Mouse (Mus musculus): ENCODE measurements around the gene Mfap4. TPM values are rescaled to one million over a fixed set of nuclear protein-coding genes. Genes with fewer than 3 reads are reported as not detected.
A peak's percentile ranks its signal among the peaks of the same experiment; 100 is the strongest.

Mfap4 gene
- polyA plus RNA-seq, 1 experiment from 2014 or later = 60.5 TPM

- Histone ChIP-seq H3K9me3 (no peaks in the 10 kb centered on the region), H3K9ac (no peak overlapping the region), H3K4me1 (replicated peaks) (no peaks in the 10 kb centered on the region), H3K4me3 (no peak overlapping the region), H3K27ac (no peak overlapping the region), H3K27me3 (no peaks in the 10 kb centered on the region), H3K4me2 (no peak overlapping the region), H3K36me3 (no peaks in the 10 kb centered on the region)
- no peak for ATAC-seq (ENCODE audit: low FRiP score)
- WGBS = 77% methylated on average over 4 of the region's 4 CpGs
Observed at GRCm38 (mm10) chr11:61468534-61468933, 16.7 kb upstream of the Mfap4 start.

- H3K4me1 ChIP-seq (replicated peaks) = no peaks in the 10 kb centered on the region
- no peaks in the 10 kb centered on the region for H3K27me3 ChIP-seq
- no peak for ATAC-seq (ENCODE audit: low FRiP score)
- no peaks in the 10 kb centered on the region for H3K36me3 ChIP-seq
- H3K4me3 ChIP-seq = no peak overlapping the region
- no peak overlapping the region for H3K4me2 ChIP-seq
- H3K9me3 ChIP-seq = no peaks in the 10 kb centered on the region
- 80% methylated on average over 7 of the region's 7 CpGs for WGBS
- no peak overlapping the region for H3K9ac ChIP-seq
- no peak overlapping the region for H3K27ac ChIP-seq
Observed at GRCm38 (mm10) chr11:61469317-61469917, 15.8 kb upstream of the Mfap4 start.

GRCm38 (mm10) chr11:61470880-61471279 lies 14.4 kb upstream of the Mfap4 start:
- Histone ChIP-seq H3K4me1 (replicated peaks) (no peaks in the 10 kb centered on the region), H3K27me3 (no peaks in the 10 kb centered on the region)

GRCm38 (mm10) chr11:61473630-61474029 lies 11.6 kb upstream of the Mfap4 start:
- 0 out of 2 replicates have a peak overlapping the region, but pooled peaks have one; percentile 24 for H3K9ac ChIP-seq
- H3K9me3 ChIP-seq = no peaks in the 10 kb centered on the region
- H3K4me2 ChIP-seq = no peak overlapping the region
- H3K4me1 ChIP-seq (replicated peaks) = peaks cover 14% of the 10 kb centered on the region
- no peak overlapping the region for H3K27ac ChIP-seq
- H3K4me3 ChIP-seq = no peak overlapping the region
- no peak for ATAC-seq (ENCODE audit: low FRiP score)
- H3K27me3 ChIP-seq = no peaks in the 10 kb centered on the region
- 74% methylated on average over 4 of the region's 4 CpGs for WGBS
- no peaks in the 10 kb centered on the region for H3K36me3 ChIP-seq

More at GRCm38 (mm10) chr11:61470880-61471279, 14.4 kb upstream of the Mfap4 start:
- no peak overlapping the region for H3K4me3 ChIP-seq
- H3K9ac ChIP-seq = no peak overlapping the region
- H3K27ac ChIP-seq = no peak overlapping the region
- no peak overlapping the region for H3K4me2 ChIP-seq
- H3K36me3 ChIP-seq = no peaks in the 10 kb centered on the region
- no peaks in the 10 kb centered on the region for H3K9me3 ChIP-seq
- ATAC-seq (ENCODE audit: low FRiP score) = no peak

- H3K27ac ChIP-seq = peak overlapping the region; percentile 30; the same call in 1 of the 2 replicates
- H3K4me1 ChIP-seq (replicated peaks) = peaks cover 16% of the 10 kb centered on the region
- WGBS = 55% methylated on average over 12 of the region's 12 CpGs
- H3K4me2 ChIP-seq = peak overlapping the region; percentile 42
- peak overlapping the region; percentile 35; the same call in 1 of the 2 replicates for H3K9ac ChIP-seq
- H3K27me3 ChIP-seq = no peaks in the 10 kb centered on the region
- H3K9me3 ChIP-seq = no peaks in the 10 kb centered on the region
- no peak for ATAC-seq (ENCODE audit: low FRiP score)
- H3K36me3 ChIP-seq = no peaks in the 10 kb centered on the region
- peak overlapping the region; percentile 14; the same call in 1 of the 2 replicates for H3K4me3 ChIP-seq
Observed at GRCm38 (mm10) chr11:61476786-61477382, 8.3 kb upstream of the Mfap4 start.

GRCm38 (mm10) chr11:61477566-61478508 lies 7.4 kb upstream of the Mfap4 start:
- Histone ChIP-seq H3K4me2 (peak overlapping the region; percentile 42; the same call in 1 of the 2 replicates), H3K27me3 (no peaks in the 10 kb centered on the region), H3K4me3 (no peak overlapping the region; the same call in 1 of the 2 replicates), H3K4me1 (replicated peaks) (peaks cover 17% of the 10 kb centered on the region), H3K9ac (no peak overlapping the region), H3K36me3 (no peaks in the 10 kb centered on the region), H3K9me3 (no peaks in the 10 kb centered on the region), H3K27ac (0 out of 2 replicates have a peak overlapping the region, but pooled peaks have one; percentile 18)
- 52% methylated on average over 17 of the region's 17 CpGs for WGBS
- no peak for ATAC-seq (ENCODE audit: low FRiP score)

- H3K9me3 ChIP-seq = no peaks in the 10 kb centered on the region
- no peak overlapping the region for H3K4me3 ChIP-seq
- H3K9ac ChIP-seq = no peak overlapping the region
- H3K27me3 ChIP-seq = no peaks in the 10 kb centered on the region
- no peak overlapping the region for H3K4me2 ChIP-seq
- H3K36me3 ChIP-seq = no peaks in the 10 kb centered on the region
- 88% methylated on average over 4 of the region's 4 CpGs for WGBS
- H3K27ac ChIP-seq = no peak overlapping the region
- H3K4me1 ChIP-seq (replicated peaks) = peaks cover 22% of the 10 kb centered on the region
- ATAC-seq (ENCODE audit: low FRiP score) = no peak
Observed at GRCm38 (mm10) chr11:61478788-61479187, 6.4 kb upstream of the Mfap4 start.

GRCm38 (mm10) chr11:61481239-61482090 lies 3.8 kb upstream of the Mfap4 start:
- no peak for ATAC-seq (ENCODE audit: low FRiP score)

GRCm38 (mm10) chr11:61483226-61483845 lies 1.9 kb upstream of the Mfap4 start:
- Histone ChIP-seq H3K9me3 (no peaks in the 10 kb centered on the region), H3K9ac (no peak overlapping the region), H3K36me3 (peaks cover 11% of the 10 kb centered on the region), H3K4me1 (replicated peaks) (peaks cover 52% of the 10 kb centered on the region), H3K4me2 (no peak overlapping the region), H3K4me3 (no peak overlapping the region), H3K27ac (peak overlapping the region; percentile 94), H3K27me3 (no peaks in the 10 kb centered on the region)
- WGBS = 64% methylated on average over 13 of the region's 13 CpGs
- ATAC-seq (ENCODE audit: low FRiP score) = no peak

More at GRCm38 (mm10) chr11:61481239-61482090, 3.8 kb upstream of the Mfap4 start:
- 81% methylated on average over 9 of the region's 9 CpGs for WGBS
- Histone ChIP-seq H3K4me3 (no peak overlapping the region), H3K9ac (no peak overlapping the region), H3K27ac (no peak overlapping the region), H3K27me3 (no peaks in the 10 kb centered on the region), H3K9me3 (no peaks in the 10 kb centered on the region), H3K4me2 (no peak overlapping the region), H3K36me3 (no peaks in the 10 kb centered on the region), H3K4me1 (replicated peaks) (peaks cover 47% of the 10 kb centered on the region)

GRCm38 (mm10) chr11:61484256-61484612 lies 997 bp upstream of the Mfap4 start:
- Histone ChIP-seq H3K4me1 (replicated peaks) (peaks cover 59% of the 10 kb centered on the region), H3K4me3 (no peak overlapping the region), H3K9me3 (no peaks in the 10 kb centered on the region), H3K27ac (peak overlapping the region; percentile 94), H3K27me3 (no peaks in the 10 kb centered on the region), H3K36me3 (peaks cover 20% of the 10 kb centered on the region), H3K4me2 (peak overlapping the region; percentile 20), H3K9ac (0 out of 2 replicates have a peak overlapping the region, but pooled peaks have one; percentile 59)
- 8% methylated on average over 10 of the region's 10 CpGs for WGBS
- no peak for ATAC-seq (ENCODE audit: low FRiP score)
